ENCODE assay signal across 23 mouse cellular contexts in genomic region chr1:69440564-69441334, GRCm38 (mm10).
DNase-seq lines count a peak whose midpoint lies in the region; ATAC-seq and TF ChIP-seq lines count a peak whose summit lies in the region.
"Had no signal": no experiment of that assay in that cellular context is flagged by ENCODE, and none has a peak within 500 bp of the region (broad histone marks: within the 10 kb centered on the region; RNA-seq: fewer than 3 reads in every experiment).

No protein-coding gene starts in this region.

- TF ChIP-seq POLR2A in embryonic fibroblast, embryonic 13.5 days (IDR thresholded peaks at IDR 0.05; ENCODE audit: low read depth, low read length), result no peak

- no peak for TF ChIP-seq CTCF in embryonic fibroblast, embryonic 13.5 days (IDR thresholded peaks at IDR 0.05; ENCODE audit: borderline replicate concordance, insufficient read depth, low read length)

- H3K4me1 ChIP-seq in megakaryocyte, embryonic 14.5 days, result no peaks in the 10 kb centered on the region
- no peaks in the 10 kb centered on the region for H3K4me1 ChIP-seq in embryonic fibroblast, embryonic 13.5 days (ENCODE audit: control insufficient read depth, insufficient read depth, low read length)
- H3K4me1 ChIP-seq: limb, embryonic 15.5 days; neural tube, embryonic 12.5 days; stomach, embryonic 15.5 days had no signal

- intact Hi-C loops in heart, postnatal 14 days (cut with DNase I), result no loop called here

- no peaks in the 10 kb centered on the region for H3K27me3 ChIP-seq in megakaryocyte, embryonic 14.5 days (replicated peaks)
- H3K27me3 ChIP-seq: limb, embryonic 15.5 days; neural tube, embryonic 12.5 days; stomach, embryonic 15.5 days had no signal

- peak; percentile 23 to 64 for DNase-seq in layer of hippocampus, adult 8-10 months (ENCODE audit: low spot score in 2 of 2)
- peak; percentile 17 for DNase-seq in right cerebral cortex, postnatal 14 days
- DNase-seq in lung, postnatal 4 days, result no peak
- DNase-seq in heart, postnatal 14 days, result no peak
- no peak for DNase-seq in Muller cell, postnatal 12 days (ENCODE audit: inconsistent ontology term)
- DNase-seq: adrenal gland, postnatal 14 days; cerebellum, adult 9-11 months; embryo, embryonic 11 days; gastrocnemius, postnatal 14 days; heart, postnatal 4 days; kidney, adult 8-10 months; lung, adult 18-20 months; lung, postnatal 36 days; thymus, postnatal 36 days had no signal

- no peaks in the 10 kb centered on the region for H3K36me3 ChIP-seq in megakaryocyte, embryonic 14.5 days (replicated peaks; ENCODE audit: low read length)
- H3K36me3 ChIP-seq: limb, embryonic 15.5 days; neural tube, embryonic 12.5 days; stomach, embryonic 15.5 days had no signal

- H3K9me3 ChIP-seq in megakaryocyte, embryonic 14.5 days, result no peaks in the 10 kb centered on the region
- H3K9me3 ChIP-seq: limb, embryonic 15.5 days; neural tube, embryonic 12.5 days; stomach, embryonic 15.5 days had no signal

- H3K4me3 ChIP-seq in megakaryocyte, embryonic 14.5 days (replicated peaks), result peak overlapping the region; percentile 47
- H3K4me3 ChIP-seq in embryonic fibroblast, embryonic 13.5 days (ENCODE audit: insufficient read depth, low read length), result no peak overlapping the region
- H3K4me3 ChIP-seq: left cerebral cortex, adult 2 months; limb, embryonic 15.5 days; neural tube, embryonic 12.5 days; stomach, embryonic 15.5 days had no signal

- peak overlapping the region; percentile 49 for H3K27ac ChIP-seq in embryonic fibroblast, embryonic 13.5 days (ENCODE audit: insufficient read depth, low read length)
- H3K27ac ChIP-seq: left cerebral cortex, adult 2 months; limb, embryonic 15.5 days; neural tube, embryonic 12.5 days; stomach, embryonic 15.5 days had no signal

- ATAC-seq in megakaryocyte, adult 5-6 weeks (ENCODE audit: poor library complexity, severe bottlenecking), result no peak
- ATAC-seq: forebrain, embryonic 14.5 days; midbrain, embryonic 16.5 days had no signal

Comparison
In these comparisons a context has a peak if more than half of its experiments do, and no peak if none do; other contexts are left out.
1. DNase-seq: peak in layer of hippocampus, adult 8-10 months (2 of 2) and right cerebral cortex, postnatal 14 days (single experiment); none in lung, postnatal 4 days (0 of 2), heart, postnatal 14 days (0 of 2) and Muller cell, postnatal 12 days (single experiment).